Mouse (Mus musculus) heart, embryonic 14.5 days (tissue): ENCODE data around the gene Tmc2. TPM values are rescaled to one million over a fixed set of nuclear protein-coding genes. Genes with fewer than 3 reads are reported as not detected.

ENCODE experiments used
- ATAC-seq: fragments of 200-750 bp; cut with Nextera tagmentation; 2 replicates; pipeline ENCODE4 v1.8.0; 2017; ENCODE audit warnings: low read depth, moderate TSS enrichment; ENCODE audit not compliant: insufficient number of reproducible peaks, insufficient read depth, low FRiP score
- H3K27ac ChIP-seq, 2 experiments: fragments of 200-500 bp in 1 of 2; fragments of 300-500 bp in 1 of 2; sonication (generic) in 1 of 2; replicated peaks in 1 of 2; 2 replicates each; pipeline ENCODE4 v1.5.1; 2012 to 2014; ENCODE audit warnings: low read depth in 2 of 2, low read length in 2 of 2, control low read depth in 1 of 2, mild to moderate bottlenecking in 1 of 2, mixed read lengths in 1 of 2; ENCODE audit not compliant: control insufficient read depth in 1 of 2, insufficient read depth in 1 of 2
- H3K27me3 ChIP-seq: fragments of 300-500 bp; sonication (generic); 2 replicates; pipeline ENCODE4 v1.6.1; 2014; ENCODE audit warnings: mild to moderate bottlenecking, low read length, control low read depth; ENCODE audit not compliant: control insufficient read depth, insufficient read depth
- H3K36me3 ChIP-seq: fragments of 300-500 bp; sonication (generic); 2 replicates; pipeline ENCODE4 v1.6.1; 2014; ENCODE audit warnings: mild to moderate bottlenecking, control low read depth, low read length, mixed read lengths; ENCODE audit not compliant: control insufficient read depth, insufficient read depth
- H3K4me1 ChIP-seq, 2 experiments: fragments of 200-500 bp in 1 of 2; fragments of 300-500 bp in 1 of 2; sonication (generic) in 1 of 2; 2 replicates each; pipeline ENCODE4 v1.6.1; 2012 to 2014; ENCODE audit warnings: low read length in 2 of 2, control low read depth in 1 of 2, mixed read lengths in 1 of 2; ENCODE audit not compliant: control insufficient read depth in 2 of 2, insufficient read depth in 2 of 2
- H3K4me2 ChIP-seq: fragments of 300-500 bp; sonication (generic); 2 replicates; pipeline ENCODE4 v1.6.1; 2014; ENCODE audit warnings: mild to moderate bottlenecking, low read length
- H3K4me3 ChIP-seq, 2 experiments: fragments of 200-500 bp in 1 of 2; fragments of 300-500 bp in 1 of 2; sonication (generic) in 1 of 2; 2 replicates each; pipeline ENCODE4 v1.5.1; 2012 to 2014; ENCODE audit warnings: low read length in 2 of 2, mild to moderate bottlenecking in 2 of 2, control low read depth in 1 of 2, low read depth in 1 of 2, moderate library complexity in 1 of 2; ENCODE audit not compliant: control insufficient read depth in 1 of 2, insufficient read depth in 1 of 2
- H3K9ac ChIP-seq: fragments of 300-500 bp; sonication (generic); 2 replicates; pipeline ENCODE4 v1.6.1; 2014; ENCODE audit warnings: mild to moderate bottlenecking, low read length
- H3K9me3 ChIP-seq: fragments of 300-500 bp; sonication (generic); 2 replicates; pipeline ENCODE4 v1.6.1; 2016; ENCODE audit warnings: low read length, control low read depth; ENCODE audit not compliant: control insufficient read depth
- WGBS: fragments of 180-500 bp; shearing (Covaris S2); extraction: QIAGEN DNeasy Blood & Tissue Kit; methylation state at CpG from one replicate; pipeline ENCODE4 v1.1.7; 2014; 5-methylcytosine and 5-hydroxymethylcytosine counted together
- polyA plus RNA-seq: library from polyadenylated mRNA; unstranded; fragments of >200 nt; fragmentation: Nextera tagmentation; extraction: Ambion mirVana; gene quantifications from 2 replicates; pipeline ENCODE4 v1.2.1, GENCODE M21; 2014

Tmc2 gene
- polyA plus RNA-seq, 1 experiment from 2014 or later: not detected

DNA sequence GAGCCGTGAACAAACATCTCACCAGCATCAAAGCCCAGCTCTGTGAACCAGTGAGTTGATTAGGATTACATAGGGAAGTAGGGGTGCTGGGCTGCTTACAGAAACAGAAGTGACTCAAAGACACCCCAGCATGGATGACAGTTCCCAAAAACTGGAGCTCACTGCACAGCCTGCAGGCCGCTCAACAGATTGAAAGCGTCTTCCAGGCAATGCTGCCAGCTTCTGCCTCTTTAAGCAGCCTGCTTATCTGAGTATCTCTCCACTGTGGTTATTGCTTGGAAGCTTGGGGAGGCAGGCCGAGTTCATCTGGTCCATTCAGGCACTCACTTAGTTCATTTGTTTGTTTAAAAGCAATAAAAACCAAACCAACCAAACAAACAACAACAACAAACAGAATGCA lies 61.8 kb downstream of the Tmc2 start:
- Histone ChIP-seq H3K9ac (no peak overlapping the region), H3K36me3 (no peaks in the 10 kb centered on the region), H3K4me1 (no peaks in the 10 kb centered on the region), H3K4me2 (no peak overlapping the region), H3K27me3 (no peaks in the 10 kb centered on the region), H3K4me3 (no peak overlapping the region), H3K27ac (no peak overlapping the region), H3K9me3 (no peaks in the 10 kb centered on the region)
- ATAC-seq: no peak
- 61% methylated on average over 4 of the region's 4 CpGs for WGBS

DNA sequence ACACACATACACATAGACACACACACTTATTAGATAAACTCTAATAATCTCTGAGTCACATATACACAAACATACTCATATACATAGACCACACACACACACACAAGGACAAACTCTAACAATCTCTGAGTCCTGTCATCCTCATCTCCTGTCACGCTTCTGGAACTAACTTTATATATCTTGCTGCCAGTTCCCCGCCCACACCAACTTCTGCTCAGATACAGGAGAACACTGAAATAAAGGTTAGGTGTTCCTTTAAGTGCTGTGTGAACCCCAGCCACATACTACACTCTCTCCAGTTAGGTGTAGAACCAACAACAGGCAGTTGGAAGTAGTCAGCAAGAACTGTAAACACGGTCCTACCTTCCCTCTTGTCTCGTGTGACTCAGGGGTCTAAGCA lies 65.8 kb downstream of the Tmc2 start:
- H3K4me1 ChIP-seq: no peaks in the 10 kb centered on the region
- no peaks in the 10 kb centered on the region for H3K27me3 ChIP-seq
- H3K4me3 ChIP-seq: no peak overlapping the region
- no peak overlapping the region for H3K4me2 ChIP-seq
- H3K9me3 ChIP-seq: no peaks in the 10 kb centered on the region
- no peak for ATAC-seq
- H3K9ac ChIP-seq: no peak overlapping the region
- WGBS: 72% methylated on average over 4 of the region's 4 CpGs
- no peak overlapping the region for H3K27ac ChIP-seq
- H3K36me3 ChIP-seq: no peaks in the 10 kb centered on the region

DNA sequence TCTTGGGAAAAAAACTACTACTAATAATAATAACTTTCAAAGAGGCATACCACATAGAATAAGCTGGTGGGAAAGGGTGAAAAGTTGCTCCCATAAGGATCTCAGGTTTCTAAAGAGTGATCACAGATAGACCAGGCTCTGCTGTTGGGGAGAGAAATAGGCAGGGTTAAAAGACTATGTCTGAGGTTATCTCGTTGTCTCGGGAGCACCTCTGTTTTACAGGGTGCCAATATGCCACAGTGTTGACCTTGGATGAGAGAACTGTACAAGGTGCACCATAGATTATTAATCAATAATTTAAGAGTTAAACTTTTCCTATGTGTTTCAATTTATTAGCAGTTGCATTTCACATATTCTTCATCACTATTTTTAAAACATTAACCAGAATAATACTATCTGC lies 66.9 kb downstream of the Tmc2 start:
- Histone ChIP-seq H3K4me1 (no peaks in the 10 kb centered on the region), H3K9me3 (no peaks in the 10 kb centered on the region)

GRCm38 (mm10) chr2:130262398-130262797 lies 67.4 kb downstream of the Tmc2 start:
- WGBS: 7% methylated on average over 2 of the region's 2 CpGs
- H3K36me3 ChIP-seq: no peaks in the 10 kb centered on the region
- no peak overlapping the region for H3K27ac ChIP-seq
- no peaks in the 10 kb centered on the region for H3K9me3 ChIP-seq
- no peak overlapping the region for H3K4me2 ChIP-seq
- no peak overlapping the region for H3K4me3 ChIP-seq
- no peak overlapping the region for H3K9ac ChIP-seq
- no peaks in the 10 kb centered on the region for H3K27me3 ChIP-seq
- no peak for ATAC-seq
- H3K4me1 ChIP-seq: no peaks in the 10 kb centered on the region

More for the DNA sequence above, 66.9 kb downstream of the Tmc2 start:
- H3K4me2 ChIP-seq: no peak overlapping the region
- no peaks in the 10 kb centered on the region for H3K36me3 ChIP-seq
- no peak for ATAC-seq
- H3K4me3 ChIP-seq: no peak overlapping the region
- no peaks in the 10 kb centered on the region for H3K27me3 ChIP-seq
- no peak overlapping the region for H3K27ac ChIP-seq
- WGBS: 72% methylated on average over 2 of the region's 2 CpGs
- no peak overlapping the region for H3K9ac ChIP-seq

DNA sequence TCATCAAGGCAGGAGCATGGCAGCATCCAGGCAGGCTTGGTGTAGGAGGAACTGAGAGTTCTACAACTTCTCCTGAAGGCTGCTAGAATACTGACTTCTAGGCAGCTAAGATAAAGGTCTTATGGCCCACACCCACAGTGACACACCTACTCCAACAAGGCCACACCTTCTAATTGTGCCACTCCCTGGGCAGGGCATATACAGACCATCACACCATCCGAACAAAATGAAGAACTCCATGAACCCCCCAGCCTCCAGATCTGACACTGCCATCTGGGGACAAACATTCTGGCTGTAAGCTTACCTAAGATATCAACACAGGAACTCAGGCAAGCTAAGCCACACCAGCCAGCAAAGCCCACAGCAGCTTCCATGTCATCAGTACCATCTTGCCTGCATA lies 70.5 kb downstream of the Tmc2 start:
- Histone ChIP-seq H3K4me3 (no peak overlapping the region), H3K36me3 (no peaks in the 10 kb centered on the region), H3K27me3 (no peaks in the 10 kb centered on the region), H3K4me1 (no peaks in the 10 kb centered on the region), H3K9ac (no peak overlapping the region), H3K27ac (no peak overlapping the region), H3K4me2 (no peak overlapping the region), H3K9me3 (no peaks in the 10 kb centered on the region)
- no peak for ATAC-seq
- 82% methylated on average over 1 of the region's 1 CpGs for WGBS

DNA sequence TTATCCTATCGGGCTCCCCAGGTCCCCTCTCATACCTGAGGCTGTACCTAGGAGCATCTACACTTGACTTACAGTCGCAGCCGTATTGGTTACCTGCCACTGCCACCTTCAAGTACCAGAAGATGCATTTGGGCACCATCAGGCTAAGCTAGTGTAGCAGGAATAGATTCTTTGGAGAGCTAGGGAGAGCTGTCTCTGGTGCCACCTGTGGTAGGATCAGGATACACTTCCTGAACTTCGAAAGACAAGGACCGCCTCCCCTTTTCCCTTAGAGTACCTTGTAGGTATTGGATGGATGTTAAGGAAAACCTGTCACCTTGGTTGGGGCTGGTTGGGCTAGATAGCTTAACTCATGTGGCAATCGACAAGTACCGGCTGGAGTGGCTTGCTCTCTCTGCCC lies 73.1 kb downstream of the Tmc2 start:
- Histone ChIP-seq H3K36me3 (no peaks in the 10 kb centered on the region), H3K4me2 (no peak overlapping the region), H3K9ac (no peak overlapping the region), H3K4me3 (no peak overlapping the region), H3K27me3 (no peaks in the 10 kb centered on the region), H3K4me1 (no peaks in the 10 kb centered on the region), H3K27ac (no peak overlapping the region), H3K9me3 (no peaks in the 10 kb centered on the region)
- no peak for ATAC-seq
- WGBS: 55% methylated on average over 7 of the region's 7 CpGs

DNA sequence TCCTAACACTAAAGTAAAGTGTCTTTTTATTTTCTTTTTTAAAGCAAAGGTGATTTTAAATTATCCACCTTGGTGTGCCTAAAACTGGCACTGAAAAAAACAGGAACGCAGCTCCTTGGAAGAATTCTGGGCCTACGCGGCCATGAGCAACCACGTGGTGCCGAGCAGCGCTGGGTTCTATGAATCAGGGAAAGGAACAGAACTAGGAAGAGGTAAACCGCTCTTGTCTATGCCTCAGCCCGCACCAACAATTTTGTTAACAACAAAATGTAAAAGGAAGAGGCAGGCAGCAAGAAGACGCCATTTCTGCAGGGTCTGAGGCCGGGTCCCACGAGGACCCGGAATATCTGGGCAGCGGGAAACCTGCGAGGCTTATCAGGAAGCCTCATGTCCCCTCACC lies 78.7 kb downstream of the Tmc2 start:
- WGBS: 3% methylated on average over 14 of the region's 14 CpGs
- Histone ChIP-seq H3K9ac (peak overlapping the region; percentile 94), H3K4me1 (peaks cover 6 to 7% of the 10 kb centered on the region in 2 experiments; a peak in 2 of 4 replicates), H3K4me2 (peak overlapping the region; percentile 68), H3K36me3 (peaks cover 35% of the 10 kb centered on the region), H3K27me3 (no peaks in the 10 kb centered on the region), H3K27ac (peak overlapping the region; percentile 47 to 71), H3K9me3 (no peaks in the 10 kb centered on the region), H3K4me3 (peak overlapping the region; percentile 52 to 86)
- ATAC-seq: no peak

- H3K36me3 ChIP-seq: peaks cover 39% of the 10 kb centered on the region
- peak within 1 kb of the TSS; percentile 94 for H3K9ac ChIP-seq
- H3K27ac ChIP-seq: peak within 1 kb of the TSS; percentile 85 to 89
- H3K27me3 ChIP-seq: no peaks in the 10 kb centered on the region
- ATAC-seq: peak; percentile 97
- H3K4me1 ChIP-seq: peaks cover 6 to 7% of the 10 kb centered on the region in 2 experiments; a peak in 2 of 4 replicates
- WGBS: under 1% methylated on average over 68 of the region's 68 CpGs
- H3K4me2 ChIP-seq: peak within 1 kb of the TSS; percentile 68
- H3K4me3 ChIP-seq: peak within 1 kb of the TSS; percentile 70 to 86
- H3K9me3 ChIP-seq: no peaks in the 10 kb centered on the region
Measured at GRCm38 (mm10) chr2:130274149-130274861, 79.3 kb downstream of the Tmc2 start, which contains the start of gene Nop56. TSS of gene Nop56 (plus strand) at chr2:130274430.
